Mouse (Mus musculus): ENCODE data around the gene Sema4b.

Gene Sema4b

GRCm38 (mm10) chr7:80220237-80220797 is 33.7 kb downstream of the Sema4b start:
- DNase-seq: no peak

DNA sequence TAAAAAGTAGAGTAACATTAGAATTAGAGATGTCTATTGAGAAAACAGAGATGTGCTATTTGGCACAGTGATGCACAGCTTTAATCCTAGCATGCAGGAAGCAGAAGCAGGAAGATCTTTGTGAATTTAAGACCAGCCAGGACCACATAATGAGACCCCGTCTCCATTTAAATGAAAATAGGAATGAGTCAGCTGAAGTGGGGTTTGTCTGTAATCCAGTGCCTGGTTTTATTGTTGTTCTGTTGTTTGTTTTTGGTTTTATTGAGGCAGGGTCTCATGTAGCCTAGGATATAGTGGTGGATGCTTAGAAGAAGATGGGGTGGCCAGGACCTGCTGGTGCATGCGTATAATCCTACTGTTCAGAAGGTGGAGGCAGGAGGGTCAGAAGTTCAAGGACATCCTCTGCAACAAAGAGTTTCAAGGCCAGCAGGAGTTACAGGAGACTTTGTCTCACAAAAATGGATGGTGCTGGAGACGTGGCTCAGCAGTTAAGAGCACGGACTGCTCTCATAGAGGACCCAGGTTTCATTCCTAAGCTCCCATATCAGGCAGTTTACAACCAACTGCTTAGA is 34.6 kb downstream of the Sema4b start:
- DNase-seq: no peak

DNA sequence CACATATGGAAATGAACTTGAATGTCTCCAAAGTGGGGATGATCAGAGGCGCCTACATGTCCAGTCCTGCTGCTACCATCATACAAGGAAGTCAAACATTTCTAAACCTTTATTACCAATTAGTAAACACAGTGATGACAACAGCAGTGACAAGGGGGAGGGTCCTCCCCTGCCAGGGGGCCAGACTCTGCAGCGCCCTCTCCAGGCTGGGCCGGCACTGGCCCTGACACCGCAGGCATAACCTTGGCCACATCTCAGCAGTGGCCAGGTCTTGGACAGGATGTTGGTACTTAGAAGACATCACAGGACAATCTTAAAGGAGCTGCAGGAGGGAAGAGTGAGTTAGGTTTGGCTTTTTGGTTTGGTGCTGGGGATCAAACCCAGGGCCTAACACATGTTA is 40.4 kb downstream of the Sema4b start:
- no peak for DNase-seq

DNA sequence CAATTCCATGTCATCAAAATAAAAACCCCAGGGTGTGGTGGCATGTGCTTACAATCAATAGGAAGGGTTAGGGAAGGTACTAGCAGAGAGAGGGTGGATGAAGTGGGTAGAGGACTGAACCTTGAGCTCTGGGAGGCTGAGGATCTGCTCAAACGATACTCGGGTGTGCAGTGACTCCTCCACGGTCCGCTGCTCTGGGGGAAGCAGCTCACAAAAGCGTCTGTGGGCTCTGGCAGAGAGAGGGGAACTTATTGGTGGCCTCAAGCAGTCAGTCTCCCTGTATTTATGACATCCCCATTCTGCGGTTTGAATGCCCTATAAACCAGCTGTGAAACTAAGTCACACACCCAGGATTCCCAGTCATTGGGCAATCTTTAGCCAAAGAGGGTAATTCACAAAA is 43.6 kb downstream of the Sema4b start:
- no peak for DNase-seq

GRCm38 (mm10) chr7:80231971-80232488 is 45.4 kb downstream of the Sema4b start:
- no peak for DNase-seq

DNA sequence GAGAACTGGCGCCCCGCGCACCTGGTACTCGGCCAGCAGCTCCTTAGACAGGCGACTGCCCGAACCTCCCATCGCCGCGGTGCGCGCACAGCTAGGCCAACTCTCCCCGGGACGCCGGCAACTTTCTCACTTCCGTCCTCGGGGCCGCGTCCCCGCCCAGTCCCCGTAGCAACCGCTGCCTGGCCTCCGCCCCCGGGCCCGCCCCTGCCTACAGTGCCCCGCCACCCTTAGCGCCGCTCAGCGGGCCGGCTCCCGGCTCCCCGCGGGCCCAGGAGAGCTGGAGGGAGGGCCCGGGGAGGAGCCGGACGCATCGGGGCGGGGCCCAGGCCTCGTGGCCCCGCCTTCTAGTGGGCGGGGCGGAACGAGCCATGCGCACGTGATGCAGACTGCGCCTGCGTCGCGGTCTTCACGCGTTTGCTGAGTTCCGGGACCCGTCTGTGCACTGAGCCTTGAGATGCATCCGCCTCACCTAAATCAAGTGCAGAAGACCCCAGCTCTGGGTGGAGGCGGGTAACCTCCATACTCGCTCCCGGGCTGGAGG is 45.9 kb downstream of the Sema4b start, which contains the start of the genes Cib1 and Gdpgp1:
TSS of gene Cib1 (minus strand) at position 325 of the 541 bp plus-strand sequence.
TSS of gene Gdpgp1 (plus strand) at position 377 of the 541 bp plus-strand sequence.
- peak; percentile 99 for DNase-seq

DNA sequence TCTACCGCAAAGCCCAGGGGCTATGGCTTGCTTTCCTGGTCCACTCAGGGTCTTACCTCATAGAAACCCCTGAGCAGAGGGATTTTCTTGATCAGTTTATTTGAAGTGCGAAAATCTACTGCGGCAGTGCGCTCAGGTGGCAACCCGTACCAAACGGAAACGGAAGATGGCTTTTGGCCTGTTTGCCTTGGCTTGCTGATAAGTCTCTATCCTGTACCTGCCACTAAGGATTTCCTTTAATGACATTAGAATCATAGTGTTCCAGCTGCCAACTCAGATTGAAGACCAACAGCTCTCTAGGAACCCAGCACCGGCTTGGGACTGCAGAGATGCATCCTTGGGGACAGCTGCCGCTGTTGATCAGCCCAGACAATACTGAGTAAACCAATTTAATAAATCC is 47.2 kb downstream of the Sema4b start:
- no peak for DNase-seq

DNA sequence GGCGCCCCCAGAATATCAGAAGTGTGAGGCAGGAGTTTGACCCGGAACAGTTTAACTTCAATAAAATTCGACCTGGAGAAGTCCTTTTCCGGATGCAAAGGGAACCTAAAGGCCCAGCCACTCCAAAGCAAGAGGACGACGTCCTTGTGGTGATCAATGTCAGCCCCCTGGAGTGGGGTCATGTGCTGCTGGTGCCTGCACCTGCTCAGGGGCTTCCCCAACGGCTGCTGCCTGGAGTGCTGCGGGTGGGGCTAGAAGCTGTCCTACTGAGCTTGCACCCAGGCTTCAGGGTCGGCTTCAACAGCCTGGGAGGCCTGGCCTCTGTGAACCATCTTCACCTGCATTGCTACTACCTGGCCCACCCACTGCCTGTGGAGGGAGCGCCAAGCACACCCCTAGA is 51.9 kb downstream of the Sema4b start:
- DNase-seq: no peak

DNA sequence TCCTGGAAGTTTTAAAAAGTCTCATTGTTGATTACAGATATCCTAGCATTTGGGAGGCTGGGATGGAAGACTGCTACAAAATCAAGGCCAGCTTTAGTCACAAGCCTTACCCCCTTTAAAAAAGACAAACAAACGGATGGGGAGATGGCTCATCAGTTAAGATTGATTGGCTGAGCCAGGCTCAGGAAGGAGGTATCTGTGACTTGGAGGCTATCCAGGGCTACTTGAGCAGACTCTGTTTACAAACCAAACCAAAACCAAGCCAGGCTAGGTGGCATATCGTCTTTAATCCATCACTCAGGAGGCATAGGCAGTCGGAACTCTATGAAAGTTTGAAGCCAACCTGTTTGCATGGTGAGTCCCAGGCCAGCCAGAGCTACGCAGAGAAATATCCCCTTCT is 55.0 kb downstream of the Sema4b start:
- DNase-seq: no peak

- DNase-seq: no peak
Observed at GRCm38 (mm10) chr7:80244851-80245250, 58.2 kb downstream of the Sema4b start.

GRCm38 (mm10) chr7:80246148-80246721 is 59.6 kb downstream of the Sema4b start, which contains the start of gene Ttll13:
Ttll13 (plus strand) TSS chr7:80246376.
- peak; percentile 94 to 97 for DNase-seq

- DNase-seq: peak in 1 of 2 experiments; percentile 32
Observed at GRCm38 (mm10) chr7:80246859-80247258, 60.2 kb downstream of the Sema4b start.

GRCm38 (mm10) chr7:80252437-80252836 is 65.8 kb downstream of the Sema4b start:
- DNase-seq: no peak

DNA sequence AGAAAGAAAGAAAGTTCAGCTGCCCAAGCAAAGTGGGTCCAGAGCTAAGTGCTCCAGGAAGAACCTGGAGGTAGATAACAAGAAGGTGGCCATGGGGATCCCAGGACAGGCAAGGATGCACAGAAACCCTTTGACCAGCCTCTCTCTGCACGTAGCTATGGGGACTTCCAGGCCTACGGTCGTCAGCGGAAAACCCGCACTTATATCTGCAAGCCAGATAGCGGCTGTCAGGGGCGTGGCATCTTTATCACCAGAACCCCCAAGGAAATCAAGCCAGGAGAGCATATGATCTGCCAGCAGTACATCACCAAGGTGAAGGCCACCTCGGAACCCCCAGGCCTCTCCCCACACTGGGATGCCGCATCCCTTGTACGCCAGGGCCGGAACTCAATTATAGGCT is 66.2 kb downstream of the Sema4b start:
- no peak for DNase-seq

DNA sequence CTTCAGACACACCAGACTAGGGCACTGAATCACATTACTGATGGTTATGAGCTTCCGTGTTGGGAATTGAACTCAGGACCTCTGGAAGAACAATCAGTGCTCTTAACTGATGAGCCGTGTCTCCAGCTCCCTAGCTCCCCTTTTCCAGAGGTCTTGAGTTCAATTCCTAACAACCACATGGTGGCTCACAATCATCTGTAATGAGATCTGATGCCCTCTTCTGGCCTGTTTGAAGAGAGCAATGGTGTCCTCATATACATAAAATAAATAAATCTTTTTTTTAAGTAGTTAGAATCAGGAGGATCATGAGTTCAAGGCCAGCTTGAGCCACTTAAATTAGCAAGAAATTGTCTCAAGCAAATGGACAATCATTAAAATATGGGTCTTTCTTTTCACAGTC is 69.3 kb downstream of the Sema4b start:
- DNase-seq: no peak

DNA sequence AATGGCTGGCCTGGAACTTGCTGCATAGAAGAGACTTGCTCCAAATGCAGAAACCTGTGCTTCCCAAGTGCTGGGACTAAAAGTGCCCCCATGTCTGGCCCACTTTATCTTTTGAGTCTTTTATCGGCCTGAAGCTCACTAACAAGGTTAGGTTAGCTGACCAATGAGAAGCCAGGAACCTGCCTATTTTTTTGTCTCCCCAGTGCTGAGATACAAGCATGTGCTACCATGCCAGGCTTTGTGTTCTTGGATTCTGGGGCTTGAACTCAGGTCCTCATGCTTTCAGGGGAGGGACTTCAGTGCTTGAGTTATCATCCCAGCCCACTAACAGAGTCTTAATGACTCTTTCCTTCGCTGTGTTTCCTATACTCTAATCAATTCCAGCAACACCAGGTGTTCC is 71.1 kb downstream of the Sema4b start:
- DNase-seq: no peak

DNA sequence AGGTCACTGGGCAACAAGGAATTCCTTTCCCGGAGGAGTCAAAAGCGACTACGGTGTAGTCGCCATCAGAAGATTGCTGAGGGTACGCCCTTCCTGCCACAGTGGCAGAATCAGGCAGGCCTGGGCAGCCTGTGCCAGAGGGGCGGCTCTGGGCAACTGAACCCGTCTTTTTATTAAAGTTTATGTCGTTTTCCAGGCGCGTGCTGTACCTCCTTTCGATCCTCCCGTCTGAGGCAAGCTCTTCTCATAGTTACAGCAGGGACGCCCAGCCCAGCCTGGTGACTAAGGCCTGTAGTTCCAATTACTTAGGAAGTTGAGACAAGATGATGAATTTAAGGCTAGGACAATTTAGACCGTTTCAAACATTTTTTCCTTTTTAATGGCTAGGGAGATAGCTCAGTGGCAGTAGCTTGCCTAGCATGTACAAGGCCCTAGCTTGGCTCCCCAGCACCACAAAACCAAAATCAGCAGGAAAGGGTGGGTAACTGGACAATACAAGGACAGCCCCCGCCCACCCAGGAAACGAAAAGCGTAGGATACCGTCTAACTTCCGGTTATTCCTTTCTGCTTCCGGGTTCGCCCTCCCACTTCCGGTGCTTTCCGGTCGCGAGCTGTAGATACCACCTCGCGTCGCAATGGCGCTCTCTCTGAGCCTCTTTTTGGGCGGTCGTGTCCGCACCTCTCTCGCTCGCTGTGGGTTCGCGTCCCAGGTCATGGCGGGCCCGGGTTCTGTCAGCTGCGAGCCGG is 74.2 kb downstream of the Sema4b start, which contains the start of gene Ngrn:
TSS of gene Ngrn (plus strand) at position 591 of the 747 bp plus-strand sequence.
- DNase-seq: peak; percentile 82 to 83

GRCm38 (mm10) chr7:80261372-80261990 is 74.8 kb downstream of the Sema4b start:
- no peak for DNase-seq

GRCm38 (mm10) chr7:80264606-80265005 is 78.0 kb downstream of the Sema4b start:
- DNase-seq: no peak

DNA sequence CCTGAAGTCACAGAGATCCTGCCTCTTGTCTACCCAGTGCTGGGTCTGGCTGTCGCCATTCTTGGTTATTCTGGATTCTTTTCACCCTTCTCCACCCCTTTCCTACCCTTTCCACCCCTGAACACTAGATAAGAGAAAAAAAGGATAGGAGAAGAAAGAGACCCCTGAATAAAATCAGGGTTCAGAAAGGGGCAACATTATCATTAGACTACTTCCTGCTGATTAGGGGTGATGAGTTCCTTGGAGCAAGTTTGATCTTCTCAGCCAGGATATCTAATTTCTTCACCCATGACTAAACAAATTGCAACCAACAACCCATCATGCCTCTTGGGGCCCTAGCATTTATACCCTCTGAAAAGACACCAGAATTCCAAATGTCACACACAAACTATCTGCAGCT is 81.1 kb downstream of the Sema4b start:
- no peak for DNase-seq

- DNase-seq: peak; percentile 95 to 96
Observed at GRCm38 (mm10) chr7:80268897-80269750, 82.5 kb downstream of the Sema4b start, which contains the start of gene Vps33b. Vps33b (plus strand) TSS chr7:80269649.

Measured in thymus, postnatal 36 days (tissue).